Mouse (Mus musculus): ENCODE measurements around the gene Ehd4.

Ehd4 gene

DNA sequence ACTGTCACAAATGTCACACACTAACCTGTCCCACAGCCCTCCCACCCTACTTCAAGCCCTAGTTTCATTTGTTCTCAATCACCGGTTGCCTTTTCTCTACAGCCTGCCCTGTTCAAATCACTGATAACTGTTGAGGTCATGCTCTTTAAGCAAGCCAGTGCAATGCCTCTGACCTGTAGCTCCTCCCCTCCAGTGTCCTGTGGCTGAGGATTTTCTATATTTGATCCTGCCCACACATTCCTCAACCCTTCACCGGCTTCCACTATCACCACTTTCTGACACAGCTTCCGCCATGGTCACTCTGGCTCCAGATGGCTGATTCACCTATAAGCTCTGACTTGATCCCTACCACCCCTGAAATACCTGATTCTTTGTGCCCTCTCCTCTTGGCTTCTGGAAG lies 6.4 kb downstream of the Ehd4 start:
- in situ Hi-C loops (cut with MboI; ENCODE audit: low pct_unique_long_range_greater_than_20kb in 1 of 2, low sequenced_read_pairs in 2 of 2, unreplicated experiment in 1 of 2), result no loop called here

DNA sequence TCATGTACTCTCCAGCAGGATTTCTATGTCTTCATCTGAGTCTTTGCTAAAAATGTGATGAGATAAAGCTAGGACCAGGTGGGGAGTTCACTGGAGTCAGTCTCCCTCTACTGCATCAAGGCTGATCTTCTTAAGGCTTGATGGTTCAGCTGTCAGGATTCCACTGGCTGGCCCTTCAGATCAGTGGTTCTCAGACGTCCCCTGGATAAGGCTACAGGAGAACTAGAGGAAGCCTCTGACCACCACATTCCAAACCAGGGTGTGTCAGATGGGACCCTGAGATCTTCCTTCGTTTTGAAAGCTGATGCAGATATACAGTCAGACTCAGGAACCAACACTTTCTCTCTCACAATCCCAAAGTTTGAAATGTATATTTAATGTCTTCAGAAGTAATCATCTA lies 7.0 kb downstream of the Ehd4 start:
- in situ Hi-C loops (cut with MboI; ENCODE audit: low pct_unique_long_range_greater_than_20kb in 1 of 2, low sequenced_read_pairs in 2 of 2, unreplicated experiment in 1 of 2), result no loop called here

DNA sequence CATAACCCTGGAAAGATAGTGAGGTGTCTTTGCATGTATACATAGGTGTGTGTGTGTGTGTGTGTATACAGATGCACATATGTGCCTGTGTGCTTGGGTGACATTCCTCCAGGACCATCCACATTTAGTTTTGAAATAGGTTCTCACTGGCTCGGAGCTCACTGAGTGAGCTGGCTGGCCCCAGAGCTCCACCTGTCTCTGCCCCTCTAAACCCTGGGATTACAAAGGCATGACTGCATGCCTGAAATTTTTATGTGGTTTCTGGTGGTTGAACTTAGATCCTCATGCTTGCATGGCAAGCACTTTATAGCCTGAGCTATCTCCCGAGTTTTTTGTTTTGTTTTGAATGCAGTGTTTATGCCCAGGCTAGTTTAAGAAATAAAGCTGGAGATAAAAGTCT lies 7.9 kb downstream of the Ehd4 start:
- in situ Hi-C loops (cut with MboI; ENCODE audit: low pct_unique_long_range_greater_than_20kb in 1 of 2, low sequenced_read_pairs in 2 of 2, unreplicated experiment in 1 of 2), result no loop called here

DNA sequence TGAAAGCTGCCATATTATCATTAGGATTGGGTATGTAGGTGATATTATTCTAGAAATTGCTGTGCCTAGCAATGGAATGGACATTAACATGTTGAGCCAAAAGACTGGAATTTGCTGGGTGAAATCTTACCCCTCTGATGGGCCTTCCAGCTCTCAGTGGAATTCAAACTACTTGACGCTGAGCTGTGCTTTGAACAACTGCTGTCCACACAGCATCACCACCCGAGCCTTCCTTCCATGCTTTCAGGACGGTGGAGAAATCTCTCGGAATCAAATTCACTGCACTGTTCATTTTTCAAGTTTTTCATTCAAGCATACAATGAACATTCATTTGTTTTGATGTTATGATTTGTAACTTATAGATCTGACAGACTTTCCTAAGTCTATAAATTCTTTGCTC lies 10.0 kb downstream of the Ehd4 start:
- in situ Hi-C loops (cut with MboI; ENCODE audit: low pct_unique_long_range_greater_than_20kb in 1 of 2, low sequenced_read_pairs in 2 of 2, unreplicated experiment in 1 of 2), result no loop called here

DNA sequence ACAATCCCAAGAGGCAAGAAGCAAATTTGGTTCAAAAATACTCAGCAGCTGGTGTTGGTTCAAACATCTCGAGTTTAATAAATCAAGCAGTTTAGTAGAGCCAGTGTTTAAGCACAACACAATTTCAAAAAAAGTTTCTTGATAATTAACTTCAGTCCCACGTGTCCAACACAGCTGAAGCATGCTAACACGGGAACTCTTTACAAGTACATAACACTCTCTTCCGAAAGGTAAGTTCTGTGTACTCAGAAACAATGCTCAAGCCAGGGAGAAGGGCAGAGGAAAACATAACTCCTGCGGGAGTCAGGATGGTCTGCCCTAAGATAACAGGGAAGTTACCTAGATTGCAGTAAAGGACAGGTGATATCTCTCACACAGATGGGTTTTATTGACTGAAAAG lies 12.1 kb downstream of the Ehd4 start:
- in situ Hi-C loops (cut with MboI; ENCODE audit: low pct_unique_long_range_greater_than_20kb in 1 of 2, low sequenced_read_pairs in 2 of 2, unreplicated experiment in 1 of 2), result no loop called here

DNA sequence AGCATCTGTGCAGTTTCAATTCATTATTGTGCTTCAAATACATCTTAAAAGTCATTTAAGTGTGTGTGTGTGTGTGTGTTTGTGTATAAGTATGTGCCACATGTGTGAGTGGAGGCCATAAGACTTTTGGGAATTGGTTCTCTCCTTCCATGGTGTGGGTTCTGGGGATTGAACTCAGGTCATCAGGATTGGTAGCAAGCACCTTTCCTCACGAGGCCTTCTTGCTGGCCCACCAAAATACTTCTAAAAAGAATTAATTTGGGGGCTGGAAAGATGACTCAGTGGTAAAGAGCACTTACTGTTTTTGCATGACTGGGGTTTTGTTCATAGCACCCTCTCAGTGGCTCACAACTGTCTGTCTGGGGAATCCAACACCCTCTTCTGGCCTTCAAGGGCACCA lies 12.7 kb downstream of the Ehd4 start:
- in situ Hi-C loops (cut with MboI; ENCODE audit: low pct_unique_long_range_greater_than_20kb in 1 of 2, low sequenced_read_pairs in 2 of 2, unreplicated experiment in 1 of 2), result no loop called here

DNA sequence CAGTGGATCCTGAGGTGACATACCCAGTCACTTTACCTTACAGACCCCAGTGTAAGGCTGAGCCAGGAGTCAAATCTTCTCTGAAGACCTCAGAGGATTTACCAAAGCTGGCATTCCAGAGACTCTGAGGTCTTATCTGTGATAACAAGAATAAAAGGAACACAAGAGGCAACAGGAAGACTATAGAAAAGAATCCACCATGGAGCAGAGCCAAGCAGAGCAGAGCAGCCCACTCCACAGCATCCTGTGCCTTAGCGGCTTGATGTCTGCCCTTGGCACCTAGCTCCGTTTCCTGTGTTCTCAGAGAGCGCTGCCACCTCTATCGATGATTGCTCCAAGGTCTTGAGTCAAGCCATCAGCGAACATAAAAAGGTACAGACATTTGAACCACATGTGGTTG lies 14.1 kb downstream of the Ehd4 start:
- in situ Hi-C loops (cut with MboI; ENCODE audit: low pct_unique_long_range_greater_than_20kb in 1 of 2, low sequenced_read_pairs in 2 of 2, unreplicated experiment in 1 of 2), result no loop called here

DNA sequence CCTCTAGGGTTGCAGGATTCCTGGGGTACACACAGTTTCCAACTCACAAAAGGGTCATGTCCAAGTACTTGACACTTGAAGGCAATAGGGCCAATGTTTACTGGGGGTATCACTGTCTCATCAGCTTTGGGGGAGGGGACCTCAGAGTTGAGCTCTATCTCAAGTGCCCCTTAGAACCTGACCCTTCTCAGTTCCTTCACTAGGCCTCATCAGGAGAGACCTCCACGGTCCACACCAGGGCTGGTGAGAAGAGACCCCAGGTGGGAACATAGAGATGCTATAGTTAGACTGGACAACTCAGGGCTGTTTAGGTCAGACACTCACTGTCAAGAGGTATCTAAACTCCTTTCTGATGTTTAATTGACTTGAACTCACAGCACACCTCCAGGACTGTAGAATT lies 15.3 kb downstream of the Ehd4 start:
- in situ Hi-C loops (cut with MboI; ENCODE audit: low pct_unique_long_range_greater_than_20kb in 1 of 2, low sequenced_read_pairs in 2 of 2, unreplicated experiment in 1 of 2), result no loop called here

DNA sequence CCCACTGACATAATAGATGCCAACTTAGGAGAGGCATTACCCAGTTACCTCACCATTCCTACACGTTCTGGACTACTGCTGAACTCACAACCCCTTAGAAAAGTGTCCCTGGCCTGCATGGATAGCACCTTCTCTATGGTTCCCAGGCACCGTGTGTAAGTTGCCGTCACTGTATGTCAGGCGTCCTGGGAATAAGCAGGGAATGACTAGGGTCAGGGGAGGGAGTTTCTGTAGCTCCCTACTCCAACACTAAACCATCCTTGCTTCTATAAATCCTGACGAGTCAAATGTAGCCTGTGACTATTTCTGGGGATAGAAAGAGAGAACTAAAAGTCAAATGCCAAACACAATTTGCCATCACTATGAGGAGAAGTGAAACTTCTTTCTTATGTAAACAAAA lies 17.1 kb downstream of the Ehd4 start:
- in situ Hi-C loops (cut with MboI; ENCODE audit: low pct_unique_long_range_greater_than_20kb in 1 of 2, low sequenced_read_pairs in 2 of 2, unreplicated experiment in 1 of 2), result no loop called here

DNA sequence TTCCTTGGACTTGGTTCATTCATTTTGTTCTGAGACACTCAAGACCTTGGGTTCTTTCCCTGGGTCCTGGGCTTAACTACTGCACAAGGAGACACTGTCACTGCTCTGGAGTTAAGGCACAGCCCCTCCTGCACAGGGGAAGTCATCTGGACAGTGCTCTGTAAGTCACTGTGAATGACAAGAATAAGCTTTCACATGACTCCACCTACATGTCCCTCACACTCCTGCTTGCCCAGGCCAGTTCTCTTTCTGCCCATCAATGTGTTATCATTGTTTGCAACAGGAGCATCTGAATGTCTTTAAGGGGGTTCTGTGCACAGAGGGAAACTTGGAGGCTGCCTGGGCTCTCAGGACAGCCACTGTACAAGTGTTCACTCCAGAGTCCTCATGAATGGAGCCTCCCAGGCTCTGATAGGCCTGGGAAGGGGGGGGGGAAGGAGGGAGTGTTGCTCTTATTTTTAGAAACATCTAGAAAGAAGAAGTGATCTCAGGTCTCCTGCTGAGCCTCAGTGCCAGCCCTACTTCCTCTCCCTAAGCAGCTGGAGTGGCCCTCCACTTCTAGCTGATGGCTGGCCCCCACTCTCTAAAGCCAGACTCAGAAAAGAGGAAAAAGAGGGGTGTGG lies 19.8 kb downstream of the Ehd4 start:
- in situ Hi-C loops (cut with MboI; ENCODE audit: low pct_unique_long_range_greater_than_20kb in 1 of 2, low sequenced_read_pairs in 2 of 2, unreplicated experiment in 1 of 2), result no loop called here

DNA sequence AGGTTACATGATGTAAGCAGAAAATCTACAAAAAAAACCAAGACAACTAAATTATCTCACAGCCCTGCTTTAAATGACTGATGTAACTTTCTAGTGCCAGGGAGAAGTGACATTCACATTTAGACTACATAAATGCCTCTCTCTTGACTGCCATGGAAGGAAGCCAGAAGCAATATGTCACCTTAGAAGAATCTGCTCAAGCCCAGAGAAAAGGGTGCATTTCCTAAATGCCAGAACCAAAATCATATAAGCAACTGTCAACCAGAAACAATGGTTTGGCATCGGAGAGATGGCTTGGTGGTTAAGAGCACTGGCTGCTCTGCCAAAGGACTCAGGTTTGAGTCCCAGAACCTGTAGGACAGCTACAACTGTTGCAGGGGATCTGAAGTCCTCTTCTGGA lies 22.5 kb downstream of the Ehd4 start:
- in situ Hi-C loops (cut with MboI; ENCODE audit: low pct_unique_long_range_greater_than_20kb in 1 of 2, low sequenced_read_pairs in 2 of 2, unreplicated experiment in 1 of 2), result no loop called here

DNA sequence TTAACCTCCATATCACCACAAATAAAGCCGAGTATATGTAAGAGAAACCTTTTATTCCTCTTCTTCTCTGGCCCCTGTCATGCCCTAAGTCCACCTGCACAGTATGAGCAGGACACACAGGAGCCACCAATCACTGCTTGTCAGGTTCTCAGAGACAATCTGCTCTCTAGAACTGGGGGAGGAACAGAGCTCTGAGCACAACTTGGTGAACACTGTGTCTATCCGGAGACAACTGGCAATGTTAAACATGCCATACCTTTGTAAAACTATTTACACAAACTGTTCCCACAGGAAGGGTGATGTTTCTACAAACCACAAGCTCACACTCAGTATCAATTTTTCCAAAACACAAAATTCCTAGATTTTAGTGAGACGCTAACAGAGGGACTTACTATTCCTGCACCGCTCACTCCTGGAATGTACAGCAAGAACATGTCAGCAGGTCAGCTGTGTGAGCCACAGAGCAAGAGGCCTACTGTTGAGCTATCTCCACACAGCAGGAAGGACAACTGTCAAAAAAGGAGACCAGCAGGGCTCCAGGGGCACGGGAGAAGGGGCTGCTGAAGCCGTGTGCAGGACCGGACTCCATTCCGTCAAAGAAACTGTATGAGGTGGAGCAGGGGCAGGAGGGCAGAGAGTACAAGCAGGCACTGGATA lies 25.0 kb downstream of the Ehd4 start:
- in situ Hi-C loops (cut with MboI; ENCODE audit: low pct_unique_long_range_greater_than_20kb in 1 of 2, low sequenced_read_pairs in 2 of 2, unreplicated experiment in 1 of 2), result no loop called here

DNA sequence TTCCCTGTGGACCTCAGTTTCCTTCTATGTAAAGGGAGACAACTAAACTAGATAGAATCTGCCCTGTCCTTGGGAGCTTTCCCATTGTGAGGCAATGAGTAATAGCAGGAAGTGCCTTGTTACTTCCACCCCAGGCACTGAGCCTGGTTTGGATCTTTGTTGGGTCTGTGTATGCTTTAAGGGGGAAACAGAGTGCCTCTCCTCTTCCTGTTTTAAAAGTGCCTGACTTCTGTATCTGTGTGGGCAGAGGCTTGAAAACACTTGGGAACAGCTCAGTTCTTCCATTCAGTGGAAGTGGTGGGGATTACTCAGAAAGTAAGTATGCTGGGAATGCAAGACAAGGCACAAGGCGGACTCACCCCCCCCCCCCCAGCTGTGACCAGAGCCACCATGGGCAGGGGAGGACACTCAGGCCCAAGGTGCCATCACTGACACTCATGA lies 25.8 kb downstream of the Ehd4 start:
- in situ Hi-C loops (cut with MboI; ENCODE audit: low pct_unique_long_range_greater_than_20kb in 1 of 2, low sequenced_read_pairs in 2 of 2, unreplicated experiment in 1 of 2), result no loop called here

DNA sequence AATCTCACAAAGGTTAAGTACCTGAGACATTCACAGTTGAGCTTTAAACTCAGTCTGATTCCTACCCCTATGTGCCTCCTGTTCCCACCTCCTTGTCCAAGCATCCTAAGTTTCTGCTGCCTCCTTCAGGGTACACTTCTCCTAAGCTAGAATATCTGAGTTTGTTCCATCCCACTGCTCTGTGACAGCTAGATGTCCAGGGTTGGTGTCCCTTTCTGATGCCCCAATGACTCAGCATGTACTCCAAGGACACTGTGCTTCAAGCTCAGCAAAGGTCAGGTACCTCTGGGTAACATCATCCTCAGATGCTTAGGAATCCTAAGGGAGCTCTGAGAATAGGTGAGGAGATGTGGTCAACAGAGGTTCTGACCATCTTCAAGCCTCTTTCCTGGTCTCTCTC lies 26.4 kb downstream of the Ehd4 start:
- in situ Hi-C loops (cut with MboI; ENCODE audit: low pct_unique_long_range_greater_than_20kb in 1 of 2, low sequenced_read_pairs in 2 of 2, unreplicated experiment in 1 of 2), result no loop called here

DNA sequence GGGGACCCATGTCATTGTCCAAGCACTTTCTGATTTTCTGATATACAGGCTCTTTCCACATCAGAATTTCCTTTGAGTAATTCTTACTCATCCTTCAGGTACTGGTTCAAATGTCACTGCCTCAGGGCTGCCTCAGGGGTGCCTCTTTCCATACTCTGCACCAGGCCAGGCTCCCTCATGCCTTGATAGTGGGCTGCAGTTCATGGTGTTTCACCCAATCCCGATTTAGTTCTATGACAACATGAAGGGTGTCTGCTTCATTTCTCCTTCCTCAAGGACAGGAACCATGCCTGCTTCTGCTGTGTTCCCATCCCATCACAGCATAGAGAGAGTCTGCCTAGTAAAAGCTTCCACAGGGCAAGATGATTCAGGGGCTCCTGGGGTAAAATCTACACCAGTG lies 27.5 kb downstream of the Ehd4 start:
- in situ Hi-C loops (cut with MboI; ENCODE audit: low pct_unique_long_range_greater_than_20kb in 1 of 2, low sequenced_read_pairs in 2 of 2, unreplicated experiment in 1 of 2), result no loop called here

DNA sequence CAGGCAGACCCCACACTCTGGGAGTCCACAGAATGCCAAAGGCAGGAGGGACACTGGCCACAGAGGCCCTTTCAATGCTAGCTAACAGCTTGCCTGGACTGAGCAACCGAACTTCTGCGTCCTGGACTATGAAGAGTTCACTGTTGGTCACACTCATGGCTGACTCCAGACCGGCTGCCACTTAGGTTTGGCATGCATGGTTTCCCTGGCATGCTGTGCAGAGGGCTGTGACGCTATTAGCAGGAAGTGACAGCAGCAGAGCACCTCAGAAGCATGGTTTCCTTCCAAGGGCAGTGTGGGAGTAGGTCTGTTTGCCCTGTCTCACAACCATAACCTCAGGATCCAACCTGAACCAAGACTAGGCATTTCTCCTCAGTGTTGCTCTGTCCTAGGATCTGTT lies 28.0 kb downstream of the Ehd4 start:
- in situ Hi-C loops (cut with MboI; ENCODE audit: low pct_unique_long_range_greater_than_20kb in 1 of 2, low sequenced_read_pairs in 2 of 2, unreplicated experiment in 1 of 2), result no loop called here

DNA sequence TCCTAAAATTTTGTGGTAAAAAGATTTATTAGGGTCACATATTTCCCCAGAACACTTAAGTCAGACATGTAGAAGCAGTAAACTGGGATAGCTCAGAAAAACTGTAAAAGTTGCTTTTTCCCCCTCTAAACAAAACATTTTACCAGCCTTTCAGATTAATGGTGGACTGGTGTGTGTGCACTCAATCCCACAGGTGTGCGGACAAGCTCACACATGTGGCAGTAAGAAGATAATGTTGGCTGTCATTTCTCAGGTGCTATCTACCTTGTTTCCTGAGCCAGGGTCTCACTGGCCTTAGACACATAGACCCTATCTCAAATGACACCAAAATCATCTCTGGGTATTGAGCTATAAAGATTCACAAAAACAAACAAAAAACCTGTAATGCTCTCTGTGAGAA lies 28.9 kb downstream of the Ehd4 start:
- in situ Hi-C loops (cut with MboI; ENCODE audit: low pct_unique_long_range_greater_than_20kb in 1 of 2, low sequenced_read_pairs in 2 of 2, unreplicated experiment in 1 of 2), result no loop called here

DNA sequence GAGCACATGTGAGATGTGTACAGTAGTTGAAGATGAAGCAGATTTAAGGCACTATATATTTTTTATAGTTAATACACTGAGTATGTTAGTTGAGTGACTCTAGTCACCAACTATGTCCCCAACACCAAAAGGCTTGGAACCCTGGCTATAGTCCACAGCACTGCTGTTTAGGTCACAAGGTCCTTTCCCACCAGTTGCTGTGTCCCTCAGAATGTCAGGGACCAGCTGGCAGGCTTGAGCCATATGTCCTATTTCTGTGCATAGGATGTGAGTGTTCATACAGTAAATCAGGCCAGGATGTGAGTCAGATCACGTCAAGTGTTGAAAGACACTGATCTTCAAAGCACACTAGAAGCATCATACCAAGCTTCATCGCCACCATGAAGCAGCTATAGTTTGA lies 29.5 kb downstream of the Ehd4 start:
- in situ Hi-C loops (cut with MboI; ENCODE audit: low pct_unique_long_range_greater_than_20kb in 1 of 2, low sequenced_read_pairs in 2 of 2, unreplicated experiment in 1 of 2), result no loop called here

DNA sequence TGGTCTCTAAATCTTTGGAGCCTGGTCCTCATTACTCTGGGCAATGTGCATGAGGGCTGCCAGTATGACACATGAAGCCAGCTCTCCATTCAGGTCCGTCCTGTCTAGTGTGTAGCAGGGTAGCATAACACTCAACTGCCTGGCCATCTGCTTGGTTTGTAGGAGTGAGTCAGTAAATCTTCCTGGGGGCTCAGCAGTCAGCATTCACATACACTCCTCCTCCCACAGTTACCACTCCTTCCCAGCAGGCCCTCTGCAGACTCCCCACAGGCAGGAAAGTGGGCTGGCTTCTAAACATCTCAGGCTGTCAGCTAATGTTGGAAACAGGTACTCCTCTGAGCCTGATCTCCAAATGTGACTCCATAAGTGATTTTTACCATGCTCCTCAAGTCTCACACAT lies 30.3 kb downstream of the Ehd4 start:
- in situ Hi-C loops (cut with MboI; ENCODE audit: low pct_unique_long_range_greater_than_20kb in 1 of 2, low sequenced_read_pairs in 2 of 2, unreplicated experiment in 1 of 2), result no loop called here

DNA sequence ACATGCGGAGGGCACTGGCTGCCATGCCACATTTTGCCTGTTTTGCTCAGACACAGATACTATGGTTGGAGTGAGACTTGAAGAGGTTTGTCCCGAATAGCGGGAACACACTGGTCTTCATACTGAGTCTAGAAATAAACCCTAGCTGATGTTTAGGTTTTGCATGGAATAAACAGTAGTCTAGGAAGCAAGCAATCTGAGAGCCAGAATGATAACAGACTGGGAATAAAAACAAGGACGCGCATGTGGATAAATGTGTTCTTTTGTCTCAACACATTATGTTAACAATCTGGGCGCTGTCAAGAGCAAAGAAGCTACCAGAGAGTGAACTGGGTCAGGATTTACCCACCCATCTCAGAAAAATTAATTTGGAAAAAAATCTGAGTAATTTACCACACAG lies 31.4 kb downstream of the Ehd4 start:
- in situ Hi-C loops (cut with MboI; ENCODE audit: low pct_unique_long_range_greater_than_20kb in 1 of 2, low sequenced_read_pairs in 2 of 2, unreplicated experiment in 1 of 2), result no loop called here

DNA sequence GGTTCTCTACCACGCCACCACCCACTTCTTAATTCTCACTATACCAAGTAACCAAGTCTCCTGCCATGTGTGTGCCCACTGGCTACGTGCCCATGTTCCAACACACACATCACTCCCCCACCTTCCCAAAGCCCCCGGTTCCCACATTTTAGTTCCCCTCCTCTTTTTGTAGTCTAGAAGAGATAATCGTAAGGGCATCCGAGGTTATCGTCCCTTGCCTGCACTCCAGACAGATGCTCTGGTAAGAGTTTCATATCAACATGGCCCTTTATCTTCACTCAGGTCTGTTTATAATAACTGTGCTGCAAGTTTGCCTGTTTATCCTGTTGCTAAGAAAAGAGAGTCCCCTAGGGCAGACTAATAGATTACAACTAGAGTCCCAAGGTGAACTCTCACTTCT lies 37.1 kb downstream of the Ehd4 start:
- in situ Hi-C loops (cut with MboI; ENCODE audit: low pct_unique_long_range_greater_than_20kb in 1 of 2, low sequenced_read_pairs in 2 of 2, unreplicated experiment in 1 of 2), result no loop called here
